Mouse (Mus musculus): ENCODE measurements around the gene Phldb2. TPM values are rescaled to one million over a fixed set of nuclear protein-coding genes. Genes with fewer than 3 reads are reported as not detected.

The Phldb2 gene
- total RNA-seq, 2 experiments from 2014 or later, result 34.3 to 46.2 TPM

DNA sequence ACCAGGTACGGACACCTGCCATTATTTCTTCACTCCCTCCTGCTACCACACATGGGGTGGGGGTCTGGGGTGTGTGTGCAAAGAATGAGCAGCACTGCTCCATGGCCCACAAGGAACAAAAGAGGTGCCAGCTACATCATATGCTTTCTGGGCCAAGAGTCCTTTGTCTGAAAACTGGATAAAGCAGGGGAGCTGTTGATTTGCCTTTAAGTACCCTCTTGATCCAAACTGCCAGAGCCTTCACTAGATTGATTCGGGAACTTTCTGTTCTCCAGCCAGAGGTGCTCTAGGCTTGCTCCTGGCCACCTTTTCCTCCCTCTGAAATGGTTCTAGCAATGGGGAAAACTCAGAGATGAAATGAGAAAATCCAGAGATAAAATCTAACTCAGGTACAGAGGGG, 164.1 kb downstream of the Phldb2 start:
- no peak for DNase-seq

GRCm38 (mm10) chr16:45787650-45788049, 165.7 kb downstream of the Phldb2 start:
- no peak for DNase-seq

DNA sequence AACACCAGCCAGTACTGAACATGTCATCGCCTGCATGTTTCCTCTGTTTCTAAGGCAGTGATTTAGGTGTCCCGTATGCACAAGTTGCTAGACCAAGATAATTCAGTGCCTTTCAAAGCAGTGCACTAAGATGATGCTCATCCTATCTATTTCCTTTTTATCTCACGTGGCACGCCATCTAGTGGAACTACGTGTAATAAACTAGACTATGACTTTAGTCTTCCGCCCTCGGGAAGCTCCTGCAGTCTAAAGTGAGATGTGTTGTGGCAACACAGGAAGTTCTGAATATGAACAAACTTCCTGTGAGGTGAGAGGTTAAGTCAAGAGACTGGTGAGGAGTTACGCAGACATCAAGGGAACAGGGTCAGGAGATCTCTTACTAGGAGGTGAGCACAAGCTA, 166.8 kb downstream of the Phldb2 start:
- no peak for DNase-seq

GRCm38 (mm10) chr16:45780001-45780400, 173.4 kb downstream of the Phldb2 start:
- no peak for DNase-seq

DNA sequence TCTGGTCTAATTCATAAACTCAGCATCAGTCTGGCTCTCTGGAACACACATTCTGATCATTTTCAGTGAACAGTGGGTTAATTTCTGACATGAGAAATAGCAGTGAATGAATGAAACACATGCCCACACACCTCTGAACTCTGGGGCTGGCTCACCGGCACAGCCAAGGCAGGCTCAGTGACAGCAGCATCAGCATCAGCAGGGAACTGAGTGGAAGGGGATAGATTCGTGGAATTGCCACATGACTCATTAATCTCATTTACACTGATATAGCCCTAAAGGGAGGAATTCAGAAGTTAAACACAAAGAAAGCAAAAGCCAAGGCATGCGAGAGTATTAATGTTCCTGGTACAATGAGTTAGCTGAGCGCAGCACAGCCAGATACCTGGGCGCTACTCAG, 178.6 kb downstream of the Phldb2 start:
- DNase-seq, result no peak

GRCm38 (mm10) chr16:45770914-45771313, 182.5 kb downstream of the Phldb2 start:
- DNase-seq, result no peak

GRCm38 (mm10) chr16:45767853-45768640, 185.4 kb downstream of the Phldb2 start:
- DNase-seq, result no peak

GRCm38 (mm10) chr16:45767434-45767833, 186.0 kb downstream of the Phldb2 start:
- DNase-seq, result no peak

- DNase-seq, result no peak
Observed at GRCm38 (mm10) chr16:45765801-45766494, 187.4 kb downstream of the Phldb2 start.

GRCm38 (mm10) chr16:45765102-45765501, 188.3 kb downstream of the Phldb2 start:
- no peak for DNase-seq

- no peak for DNase-seq
Observed at GRCm38 (mm10) chr16:45762859-45763505, 190.4 kb downstream of the Phldb2 start.

- DNase-seq, result no peak
Observed at GRCm38 (mm10) chr16:45761425-45761824, 192.0 kb downstream of the Phldb2 start.

GRCm38 (mm10) chr16:45758726-45759269, 194.6 kb downstream of the Phldb2 start:
- DNase-seq, result no peak

- DNase-seq, result peak; percentile 50
Observed at GRCm38 (mm10) chr16:45757421-45758078, 195.8 kb downstream of the Phldb2 start.

GRCm38 (mm10) chr16:45756855-45757254, 196.5 kb downstream of the Phldb2 start:
- DNase-seq, result peak; percentile 54

DNA sequence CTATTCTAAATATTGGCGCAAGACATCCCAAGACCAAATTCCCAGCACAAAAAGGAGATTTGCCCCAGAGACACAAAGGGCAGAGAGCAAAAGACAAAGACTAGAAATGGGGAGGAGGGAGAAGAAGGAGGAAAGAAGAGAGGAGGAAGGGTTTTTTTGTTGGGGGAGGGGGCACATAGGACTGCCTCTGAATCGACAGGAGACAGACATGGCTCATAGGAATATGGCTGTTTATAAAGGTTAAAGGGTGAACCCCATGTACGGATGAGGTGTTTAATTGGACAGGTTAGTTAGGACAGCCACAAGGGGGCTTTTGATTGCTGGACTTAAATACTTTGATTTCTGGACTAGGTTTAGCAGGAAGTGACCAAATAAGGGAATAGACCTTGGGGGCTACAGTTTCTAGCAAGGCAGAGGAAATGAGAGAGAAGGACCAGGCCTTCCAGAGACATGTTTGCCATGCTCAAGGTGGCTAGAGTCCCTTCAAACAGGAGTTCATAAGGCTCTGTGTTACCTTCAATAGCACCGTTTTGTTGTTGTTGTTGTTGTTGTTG, 209.7 kb downstream of the Phldb2 start:
- DNase-seq, result no peak

DNA sequence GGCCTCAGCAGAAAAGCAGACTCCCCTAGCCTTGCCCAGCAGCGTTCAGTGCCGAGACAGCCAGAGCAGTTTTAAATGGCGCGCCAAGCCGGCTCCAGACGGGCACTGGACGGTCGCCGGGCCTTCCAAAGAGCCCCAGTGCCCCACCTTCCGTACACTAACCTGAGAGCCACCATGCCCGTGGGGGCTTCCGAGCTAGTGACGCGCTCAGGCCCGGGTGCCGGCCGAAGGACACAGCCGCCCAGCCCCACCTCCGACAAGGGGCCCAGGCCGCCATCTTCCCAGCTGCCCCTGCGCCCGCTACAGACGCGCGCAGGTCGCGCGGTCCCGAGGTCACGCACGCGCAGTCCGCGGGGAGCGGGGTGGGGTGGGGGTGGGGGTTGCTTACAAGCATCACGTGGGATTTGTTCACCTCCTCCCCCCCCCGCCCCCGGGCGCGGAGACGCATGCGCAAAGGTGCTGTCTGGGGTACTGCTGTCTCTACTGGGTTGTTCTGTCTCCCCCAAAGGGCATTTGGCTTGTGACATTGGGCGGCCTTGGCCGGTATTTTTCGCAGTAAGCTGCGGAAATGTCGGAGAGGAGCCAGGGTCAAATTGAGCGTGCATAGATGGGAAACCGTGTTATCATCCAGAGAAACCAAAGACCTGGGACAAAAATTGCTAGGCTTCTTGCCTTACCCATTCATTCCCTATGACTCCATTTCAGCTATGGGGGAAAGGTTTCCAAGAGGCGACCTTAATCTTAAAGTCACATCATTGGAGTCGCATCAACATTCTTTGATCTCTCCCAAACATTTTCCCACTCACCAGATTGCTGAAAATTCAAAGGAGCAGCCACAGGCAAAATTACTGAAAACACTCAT, 210.6 kb downstream of the Phldb2 start, which contains the start of gene Abhd10:
Gene Abhd10, minus strand, starts transcription at position 341 of the 862 bp plus-strand sequence.
- peak; percentile 99 for DNase-seq

- no peak for DNase-seq
Observed at GRCm38 (mm10) chr16:45737880-45738279, 215.5 kb downstream of the Phldb2 start.

- no peak for DNase-seq
Observed at GRCm38 (mm10) chr16:45736724-45737123, 216.7 kb downstream of the Phldb2 start.

- no peak for DNase-seq
Observed at GRCm38 (mm10) chr16:45729163-45729562, 224.2 kb downstream of the Phldb2 start.

- DNase-seq, result peak; percentile 13
Observed at GRCm38 (mm10) chr16:45724742-45725102, 228.7 kb downstream of the Phldb2 start.

Measured in adrenal gland, postnatal 10 days (tissue).